Mouse (Mus musculus) intestine, embryonic 16.5 days (tissue): ENCODE measurements around the gene Otx1. TPM values are rescaled to one million over a fixed set of nuclear protein-coding genes. Genes with fewer than 3 reads are reported as not detected.

Experiments used
- ATAC-seq: fragments of 200-750 bp; cut with Nextera tagmentation; 2 replicates; pipeline ENCODE4 v1.8.0; 2017; ENCODE audit warnings: moderate TSS enrichment, moderate library complexity
- H3K27ac ChIP-seq: fragments of 300-500 bp; sonication (generic); 2 replicates; pipeline ENCODE4 v1.5.1; 2014; ENCODE audit warnings: mild to moderate bottlenecking, low read length
- H3K27me3 ChIP-seq: fragments of 300-500 bp; sonication (generic); replicated peaks from 2 replicates; pipeline ENCODE4 v1.6.1; 2014; ENCODE audit warnings: low read length, control low read depth, mixed read lengths; ENCODE audit not compliant: control insufficient read depth, insufficient read depth
- H3K36me3 ChIP-seq: fragments of 300-500 bp; sonication (generic); 2 replicates; pipeline ENCODE4 v1.6.1; 2014; ENCODE audit warnings: low read length, control low read depth; ENCODE audit not compliant: control insufficient read depth, insufficient read depth
- H3K4me1 ChIP-seq: fragments of 300-500 bp; sonication (generic); 2 replicates; pipeline ENCODE4 v1.6.1; 2014; ENCODE audit warnings: low read length, control low read depth, mixed read lengths; ENCODE audit not compliant: control insufficient read depth, insufficient read depth
- H3K4me2 ChIP-seq: fragments of 300-500 bp; sonication (generic); 2 replicates; pipeline ENCODE4 v1.6.1; 2014; ENCODE audit warnings: low read depth, low read length, control low read depth
- H3K4me3 ChIP-seq: fragments of 300-500 bp; sonication (generic); 2 replicates; pipeline ENCODE4 v1.5.1; 2014; ENCODE audit warnings: mild to moderate bottlenecking, low read length
- H3K9ac ChIP-seq: fragments of 300-500 bp; sonication (generic); 2 replicates; pipeline ENCODE4 v1.6.1; 2014; ENCODE audit warnings: low read depth, low read length
- H3K9me3 ChIP-seq: fragments of 300-500 bp; sonication (generic); 2 replicates; pipeline ENCODE4 v1.6.1; 2016; ENCODE audit warnings: low read length, control low read depth; ENCODE audit not compliant: control insufficient read depth
- WGBS: fragments of 180-500 bp; shearing (Covaris S2); extraction: QIAGEN DNeasy Blood & Tissue Kit; methylation state at CpG from one replicate; pipeline ENCODE4 v1.1.7; 2014; 5-methylcytosine and 5-hydroxymethylcytosine counted together
- polyA plus RNA-seq: library from polyadenylated mRNA; unstranded; fragments of >200 nt; fragmentation: Nextera tagmentation; extraction: Ambion mirVana; gene quantifications from 2 replicates; pipeline ENCODE4 v1.2.1, GENCODE M21; 2015

Otx1 gene
- polyA plus RNA-seq, 1 experiment from 2014 or later: not detected

- H3K36me3 ChIP-seq: no peaks in the 10 kb centered on the region
- ATAC-seq: no peak
- no peak overlapping the region for H3K4me2 ChIP-seq
- H3K27ac ChIP-seq: no peak overlapping the region
- H3K4me3 ChIP-seq: no peak overlapping the region
- no peak overlapping the region for H3K9ac ChIP-seq
- no peaks in the 10 kb centered on the region for H3K4me1 ChIP-seq
- WGBS: 94% methylated on average over 3 of the region's 3 CpGs
- no peaks in the 10 kb centered on the region for H3K9me3 ChIP-seq
- H3K27me3 ChIP-seq: no peaks in the 10 kb centered on the region
These were observed 33.8 kb downstream of the Otx1 start for GRCm38 (mm10) chr11:21968922-21969321.

DNA sequence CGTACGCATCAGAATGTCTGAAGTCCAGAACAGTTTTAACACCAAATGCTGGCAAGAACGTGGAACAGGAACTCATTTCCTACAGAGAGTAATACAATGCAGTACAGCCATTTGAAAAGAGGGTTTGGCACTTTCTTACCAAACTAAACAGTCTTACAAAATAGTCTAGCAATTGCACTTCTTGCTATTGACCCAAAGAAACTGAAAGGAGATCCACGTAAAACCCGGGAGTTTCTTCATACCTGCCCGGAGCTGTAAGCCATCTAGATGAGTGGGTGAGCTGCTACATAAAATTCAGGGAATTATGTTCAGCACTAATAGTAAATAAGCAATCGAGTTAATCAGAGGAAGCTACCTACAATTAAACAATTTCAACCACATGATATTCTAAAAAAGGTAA, 47.5 kb downstream of the Otx1 start:
- no peaks in the 10 kb centered on the region for H3K27me3 ChIP-seq
- no peaks in the 10 kb centered on the region for H3K36me3 ChIP-seq
- H3K9ac ChIP-seq: no peak overlapping the region
- no peak overlapping the region for H3K4me3 ChIP-seq
- WGBS: 89% methylated on average over 7 of the region's 7 CpGs
- no peak for ATAC-seq
- no peaks in the 10 kb centered on the region for H3K9me3 ChIP-seq
- no peaks in the 10 kb centered on the region for H3K4me1 ChIP-seq
- H3K4me2 ChIP-seq: no peak overlapping the region
- no peak overlapping the region for H3K27ac ChIP-seq

- 0 out of 2 replicates have a peak, but pooled peaks have one; percentile 46 for ATAC-seq
These were observed 51.0 kb downstream of the Otx1 start for GRCm38 (mm10) chr11:21951657-21952237.

GRCm38 (mm10) chr11:21950094-21950493, 52.6 kb downstream of the Otx1 start:
- H3K4me2 ChIP-seq: no peak overlapping the region
- H3K9ac ChIP-seq: no peak overlapping the region
- no peak overlapping the region for H3K27ac ChIP-seq
- no peaks in the 10 kb centered on the region for H3K9me3 ChIP-seq
- no peaks in the 10 kb centered on the region for H3K27me3 ChIP-seq
- H3K4me3 ChIP-seq: no peak overlapping the region
- no peak for ATAC-seq
- no peaks in the 10 kb centered on the region for H3K4me1 ChIP-seq
- H3K36me3 ChIP-seq: no peaks in the 10 kb centered on the region

More at GRCm38 (mm10) chr11:21951657-21952237, 51.0 kb downstream of the Otx1 start:
- Histone ChIP-seq H3K4me1 (no peaks in the 10 kb centered on the region), H3K4me3 (no peak overlapping the region), H3K27me3 (no peaks in the 10 kb centered on the region), H3K27ac (no peak overlapping the region), H3K36me3 (no peaks in the 10 kb centered on the region), H3K4me2 (no peak overlapping the region), H3K9me3 (no peaks in the 10 kb centered on the region), H3K9ac (no peak overlapping the region)
- WGBS: 88% methylated on average over 2 of the region's 2 CpGs
